Mouse (Mus musculus): ENCODE measurements at regions not wholly inside any gene's neighbourhood (a gene's known extent, or its start where the extent isn't known, plus 50 kb on each side); places are given as distances from the start of the nearest gene placed in this dataset.

GRCm38 (mm10) chr19:15827120-15827989 lies 119.8 kb downstream of the Psat1 start:
- Histone ChIP-seq H3K4me1 (ENCODE audit: control insufficient read depth, insufficient read depth, low read length) (peaks cover 26% of the 10 kb centered on the region), H3K27ac (ENCODE audit: insufficient read depth, low read depth, low read length) (no peak overlapping the region), H3K4me3 (ENCODE audit: insufficient read depth, low read length) (no peak overlapping the region)
- TF ChIP-seq POLR2A (IDR thresholded peaks at IDR 0.05; ENCODE audit: borderline replicate concordance, low read depth, low read length), result no peak

- Histone ChIP-seq H3K4me1 (ENCODE audit: control insufficient read depth, insufficient read depth, low read length) (peaks cover 16% of the 10 kb centered on the region), H3K27ac (ENCODE audit: insufficient read depth, low read depth, low read length) (no peak overlapping the region), H3K4me3 (ENCODE audit: insufficient read depth, low read length) (no peak overlapping the region)
- no peak for TF ChIP-seq POLR2A (IDR thresholded peaks at IDR 0.05; ENCODE audit: borderline replicate concordance, low read depth, low read length)
- TF ChIP-seq CTCF (IDR thresholded peaks at IDR 0.05; ENCODE audit: low read depth, low read length), result no peak
These were observed 123.3 kb downstream of the Psat1 start for GRCm38 (mm10) chr19:15823688-15824371.

- Histone ChIP-seq H3K4me3 (ENCODE audit: insufficient read depth, low read length) (no peak overlapping the region), H3K4me1 (ENCODE audit: control insufficient read depth, insufficient read depth, low read length) (peaks cover 13% of the 10 kb centered on the region), H3K27ac (ENCODE audit: insufficient read depth, low read depth, low read length) (no peak overlapping the region)
- no peak for TF ChIP-seq POLR2A (IDR thresholded peaks at IDR 0.05; ENCODE audit: borderline replicate concordance, low read depth, low read length)
- TF ChIP-seq CTCF (IDR thresholded peaks at IDR 0.05; ENCODE audit: low read depth, low read length), result no peak
These were observed 127.1 kb downstream of the Psat1 start for GRCm38 (mm10) chr19:15820020-15820419.

- Histone ChIP-seq H3K27ac (ENCODE audit: insufficient read depth, low read depth, low read length) (peak overlapping the region; percentile 76), H3K4me1 (ENCODE audit: control insufficient read depth, insufficient read depth, low read length) (peaks cover 13% of the 10 kb centered on the region), H3K4me3 (ENCODE audit: insufficient read depth, low read length) (no peak overlapping the region)
- TF ChIP-seq POLR2A (IDR thresholded peaks at IDR 0.05; ENCODE audit: borderline replicate concordance, low read depth, low read length), result no peak
- no peak for TF ChIP-seq CTCF (IDR thresholded peaks at IDR 0.05; ENCODE audit: low read depth, low read length)
These were observed 132.0 kb downstream of the Psat1 start for GRCm38 (mm10) chr19:15815166-15815565.

GRCm38 (mm10) chr19:15809008-15809407 lies 138.1 kb downstream of the Psat1 start:
- no peak for TF ChIP-seq POLR2A (IDR thresholded peaks at IDR 0.05; ENCODE audit: borderline replicate concordance, low read depth, low read length)
- no peak for TF ChIP-seq CTCF (IDR thresholded peaks at IDR 0.05; ENCODE audit: low read depth, low read length)
- no peak overlapping the region for H3K4me3 ChIP-seq (ENCODE audit: insufficient read depth, low read length)
- no peak overlapping the region for H3K27ac ChIP-seq (ENCODE audit: insufficient read depth, low read depth, low read length)
- H3K4me1 ChIP-seq (ENCODE audit: control insufficient read depth, insufficient read depth, low read length), result peaks cover 7% of the 10 kb centered on the region

GRCm38 (mm10) chr19:15807681-15808080 lies 139.5 kb downstream of the Psat1 start:
- no peak overlapping the region for H3K27ac ChIP-seq (ENCODE audit: insufficient read depth, low read depth, low read length)
- H3K4me1 ChIP-seq (ENCODE audit: control insufficient read depth, insufficient read depth, low read length), result peaks cover 7% of the 10 kb centered on the region

GRCm38 (mm10) chr19:15803131-15803889 lies 143.8 kb downstream of the Psat1 start:
- no peak overlapping the region for H3K4me3 ChIP-seq (ENCODE audit: insufficient read depth, low read length)
- H3K4me1 ChIP-seq (ENCODE audit: control insufficient read depth, insufficient read depth, low read length), result peaks cover 3% of the 10 kb centered on the region; the same call in 1 of the 2 replicates
- no peak overlapping the region for H3K27ac ChIP-seq (ENCODE audit: insufficient read depth, low read depth, low read length)
- TF ChIP-seq POLR2A (IDR thresholded peaks at IDR 0.05; ENCODE audit: borderline replicate concordance, low read depth, low read length), result no peak
- no peak for TF ChIP-seq CTCF (IDR thresholded peaks at IDR 0.05; ENCODE audit: low read depth, low read length)

More at GRCm38 (mm10) chr19:15807681-15808080, 139.5 kb downstream of the Psat1 start:
- no peak overlapping the region for H3K4me3 ChIP-seq (ENCODE audit: insufficient read depth, low read length)
- no peak for TF ChIP-seq POLR2A (IDR thresholded peaks at IDR 0.05; ENCODE audit: borderline replicate concordance, low read depth, low read length)
- TF ChIP-seq CTCF (IDR thresholded peaks at IDR 0.05; ENCODE audit: low read depth, low read length), result no peak

GRCm38 (mm10) chr19:15802641-15803040 lies 144.5 kb downstream of the Psat1 start:
- Histone ChIP-seq H3K4me3 (ENCODE audit: insufficient read depth, low read length) (no peak overlapping the region), H3K27ac (ENCODE audit: insufficient read depth, low read depth, low read length) (no peak overlapping the region), H3K4me1 (ENCODE audit: control insufficient read depth, insufficient read depth, low read length) (peaks cover 3% of the 10 kb centered on the region; the same call in 1 of the 2 replicates)
- TF ChIP-seq POLR2A (IDR thresholded peaks at IDR 0.05; ENCODE audit: borderline replicate concordance, low read depth, low read length), result no peak
- TF ChIP-seq CTCF (IDR thresholded peaks at IDR 0.05; ENCODE audit: low read depth, low read length), result no peak

GRCm38 (mm10) chr19:15801811-15802486 lies 145.2 kb downstream of the Psat1 start:
- TF ChIP-seq POLR2A (IDR thresholded peaks at IDR 0.05; ENCODE audit: borderline replicate concordance, low read depth, low read length), result no peak
- peak; percentile 68 for TF ChIP-seq CTCF (IDR thresholded peaks at IDR 0.05; ENCODE audit: low read depth, low read length)
- H3K4me3 ChIP-seq (ENCODE audit: insufficient read depth, low read length), result peak overlapping the region; percentile 41

More at GRCm38 (mm10) chr19:15801811-15802486, 145.2 kb downstream of the Psat1 start:
- Histone ChIP-seq H3K27ac (ENCODE audit: insufficient read depth, low read depth, low read length) (no peak overlapping the region), H3K4me1 (ENCODE audit: control insufficient read depth, insufficient read depth, low read length) (peaks cover 3% of the 10 kb centered on the region; the same call in 1 of the 2 replicates)
